Mouse (Mus musculus) stomach, postnatal 0 days (tissue): ENCODE measurements around the gene Babam2. TPM values are rescaled to one million over a fixed set of nuclear protein-coding genes. Genes with fewer than 3 reads are reported as not detected.

Experiments
- ATAC-seq: fragments of 200-750 bp; cut with Nextera tagmentation; 2 replicates; pipeline ENCODE4 v1.8.0; 2017; ENCODE audit not compliant: low FRiP score, low TSS enrichment
- DNase-seq: peaks from one replicate; pipeline ENCODE4 v3.0.0-alpha.2; 2016; ENCODE audit warnings: low spot score
- H3K27ac ChIP-seq: fragments of 300-500 bp; sonication (generic); replicated peaks from 2 replicates; pipeline ENCODE4 v1.5.1; 2014; ENCODE audit warnings: mild to moderate bottlenecking, control low read depth
- H3K27me3 ChIP-seq: fragments of 300-500 bp; sonication (generic); 2 replicates; pipeline ENCODE4 v1.6.1; 2014; ENCODE audit warnings: low read length; ENCODE audit not compliant: control insufficient read depth, insufficient read depth
- H3K36me3 ChIP-seq: fragments of 300-500 bp; sonication (generic); 2 replicates; pipeline ENCODE4 v1.6.1; 2014; ENCODE audit warnings: low read length, mixed read lengths; ENCODE audit not compliant: control insufficient read depth, insufficient read depth
- H3K4me1 ChIP-seq: fragments of 300-500 bp; sonication (generic); replicated peaks from 2 replicates; pipeline ENCODE4 v1.6.1; 2014; ENCODE audit warnings: antibody characterized with exemption; ENCODE audit not compliant: control insufficient read depth, insufficient read depth
- H3K4me2 ChIP-seq: fragments of 300-500 bp; sonication (generic); replicated peaks from 2 replicates; pipeline ENCODE4 v1.6.1; 2014; ENCODE audit warnings: low read depth, mild to moderate bottlenecking, control low read depth, moderate library complexity
- H3K4me3 ChIP-seq: fragments of 300-500 bp; sonication (generic); 2 replicates; pipeline ENCODE4 v1.5.1; 2014; ENCODE audit warnings: low read depth, low read length, control low read depth
- H3K9ac ChIP-seq: fragments of 300-500 bp; sonication (generic); 2 replicates; pipeline ENCODE4 v1.6.1; 2014; ENCODE audit warnings: mild to moderate bottlenecking, low read length, control low read depth, mixed read lengths
- H3K9me3 ChIP-seq: fragments of 300-500 bp; sonication (generic); 2 replicates; pipeline ENCODE4 v1.6.1; 2016; ENCODE audit warnings: low read length; ENCODE audit not compliant: control insufficient read depth
- CTCF ChIP-seq: IDR thresholded peaks from 2 replicates; pipeline ENCODE4 v1.5.1; 2016; ENCODE audit warnings: antibody characterized with exemption, low read depth, mild to moderate bottlenecking, moderate library complexity
- EP300 ChIP-seq: optimal IDR thresholded peaks from 2 replicates; pipeline ENCODE3; 2016; ENCODE audit warnings: antibody characterized with exemption
- WGBS: fragments of 180-500 bp; shearing (Covaris S2); extraction: QIAGEN DNeasy Blood & Tissue Kit; methylation state at CpG from one replicate; pipeline ENCODE4 v1.1.7; 2014; 5-methylcytosine and 5-hydroxymethylcytosine counted together
- polyA plus RNA-seq: library from polyadenylated mRNA; unstranded; fragments of >200 nt; fragmentation: Nextera tagmentation; extraction: Ambion mirVana; gene quantifications from 2 replicates; pipeline ENCODE4 v1.2.1, GENCODE M21; 2015

The Babam2 gene
- polyA plus RNA-seq, 1 experiment from 2014 or later: 44.9 TPM

DNA sequence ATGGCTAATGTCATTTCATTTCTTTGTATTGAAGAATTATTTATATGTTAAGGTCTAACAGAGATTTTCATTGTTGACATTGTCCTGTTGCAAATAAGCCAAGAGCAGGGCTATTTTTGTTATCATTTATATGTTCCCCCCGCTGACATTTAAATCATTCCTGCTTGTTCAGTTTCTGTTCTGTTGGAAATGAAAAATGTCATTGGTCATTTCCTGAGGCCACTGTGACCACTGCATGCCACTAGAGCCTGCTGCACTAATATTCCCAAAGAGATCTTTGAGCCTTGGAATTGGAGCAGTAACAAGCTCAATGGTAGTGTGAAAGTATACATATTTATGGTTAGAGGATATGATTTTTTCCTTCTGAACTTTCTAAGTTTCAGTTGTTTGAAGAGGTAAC lies 118.6 kb downstream of the Babam2 start:
- Histone ChIP-seq H3K4me2 (no peak overlapping the region), H3K9ac (no peak overlapping the region), H3K36me3 (no peaks in the 10 kb centered on the region), H3K4me1 (no peaks in the 10 kb centered on the region), H3K4me3 (no peak overlapping the region), H3K27ac (no peak overlapping the region), H3K27me3 (no peaks in the 10 kb centered on the region), H3K9me3 (no peaks in the 10 kb centered on the region)
- no peak for DNase-seq
- 69% methylated on average over 1 of the region's 1 CpGs for WGBS
- TF ChIP-seq EP300: no peak
- no peak for TF ChIP-seq CTCF
- ATAC-seq: no peak

DNA sequence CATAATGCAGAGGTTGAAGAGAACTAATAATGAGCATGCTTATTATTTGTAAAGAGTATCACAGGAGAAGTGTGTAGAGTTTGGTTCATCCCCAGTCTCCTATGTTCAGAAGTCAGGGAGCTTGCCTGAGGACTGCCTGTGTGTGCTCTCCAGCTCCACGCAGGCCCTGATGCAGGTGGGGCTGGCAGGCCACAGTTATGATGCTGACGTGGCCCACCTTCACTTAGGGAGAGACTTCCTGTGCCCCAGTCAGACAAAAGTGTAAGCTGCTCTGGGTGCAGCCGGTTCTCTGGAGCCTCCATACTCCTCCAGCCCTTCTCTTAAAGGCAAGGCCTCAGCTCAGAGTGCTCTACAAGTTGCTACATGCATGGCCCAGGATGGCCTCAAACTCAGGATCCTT lies 123.3 kb downstream of the Babam2 start:
- 62% methylated on average over 3 of the region's 3 CpGs for WGBS
- DNase-seq: no peak
- Histone ChIP-seq H3K9me3 (no peaks in the 10 kb centered on the region), H3K27me3 (no peaks in the 10 kb centered on the region), H3K4me1 (no peaks in the 10 kb centered on the region), H3K4me2 (no peak overlapping the region), H3K9ac (no peak overlapping the region), H3K27ac (no peak overlapping the region), H3K36me3 (no peaks in the 10 kb centered on the region), H3K4me3 (no peak overlapping the region)
- no peak for ATAC-seq
- no peak for TF ChIP-seq EP300

DNA sequence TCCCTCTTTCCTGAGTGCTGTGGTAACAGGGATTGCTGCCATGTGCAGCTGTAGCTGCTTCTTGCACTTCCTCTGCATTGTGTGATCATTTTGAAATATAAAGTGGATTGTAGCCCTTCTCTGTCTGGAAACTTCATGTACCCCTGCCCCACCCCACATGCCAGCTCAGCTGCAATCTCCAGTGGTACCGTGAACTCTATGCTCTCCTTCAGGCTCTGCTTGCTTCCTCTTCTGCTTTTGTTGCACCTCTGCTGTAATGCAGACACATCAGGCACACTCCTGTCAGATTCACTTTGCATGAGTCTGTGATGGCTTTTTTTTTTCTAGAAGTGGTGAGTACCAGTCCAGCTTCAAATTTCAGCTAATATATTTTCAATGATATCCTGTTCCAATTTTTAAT lies 123.7 kb downstream of the Babam2 start:
- H3K27me3 ChIP-seq: no peaks in the 10 kb centered on the region
- DNase-seq (no peak), ATAC-seq (no peak)
- H3K4me1 ChIP-seq: no peaks in the 10 kb centered on the region
- no peak overlapping the region for H3K9ac ChIP-seq
- H3K4me3 ChIP-seq: no peak overlapping the region
- whole genome bisulfite sequencing: 68% methylated on average over 1 of the region's 1 CpGs
- no peak overlapping the region for H3K27ac ChIP-seq
- no peaks in the 10 kb centered on the region for H3K36me3 ChIP-seq
- TF ChIP-seq EP300 (no peak), CTCF (no peak)
- no peak overlapping the region for H3K4me2 ChIP-seq
- no peaks in the 10 kb centered on the region for H3K9me3 ChIP-seq

DNA sequence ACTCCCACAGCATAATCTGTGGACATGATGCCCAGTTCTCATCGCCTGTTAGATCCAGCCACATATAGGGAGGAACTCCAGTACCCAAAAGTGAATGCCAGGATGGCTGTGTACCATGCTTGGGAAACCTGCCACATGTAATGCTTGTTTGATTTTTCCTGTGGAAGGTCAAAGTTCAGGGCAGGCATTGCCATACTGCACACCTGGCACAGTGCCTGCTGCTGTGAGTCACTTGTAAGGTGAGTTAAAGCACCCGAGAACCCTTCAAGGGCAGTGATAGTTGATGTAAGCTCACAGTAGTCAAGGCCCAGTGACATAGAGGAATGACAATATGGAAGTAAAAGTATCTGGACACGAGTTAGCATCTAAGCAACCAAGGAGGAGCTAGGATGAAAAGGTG lies 126.2 kb downstream of the Babam2 start:
- peak; percentile 80 for DNase-seq
- H3K4me3 ChIP-seq: no peak overlapping the region
- no peak overlapping the region for H3K27ac ChIP-seq
- H3K4me2 ChIP-seq: no peak overlapping the region
- H3K9me3 ChIP-seq: no peaks in the 10 kb centered on the region
- no peak overlapping the region for H3K9ac ChIP-seq
- ATAC-seq: peak; percentile 79
- 66% methylated on average over 3 of the region's 3 CpGs for WGBS
- TF ChIP-seq EP300 (no peak), CTCF (no peak)
- H3K27me3 ChIP-seq: no peaks in the 10 kb centered on the region
- H3K36me3 ChIP-seq: no peaks in the 10 kb centered on the region
- no peaks in the 10 kb centered on the region for H3K4me1 ChIP-seq

DNA sequence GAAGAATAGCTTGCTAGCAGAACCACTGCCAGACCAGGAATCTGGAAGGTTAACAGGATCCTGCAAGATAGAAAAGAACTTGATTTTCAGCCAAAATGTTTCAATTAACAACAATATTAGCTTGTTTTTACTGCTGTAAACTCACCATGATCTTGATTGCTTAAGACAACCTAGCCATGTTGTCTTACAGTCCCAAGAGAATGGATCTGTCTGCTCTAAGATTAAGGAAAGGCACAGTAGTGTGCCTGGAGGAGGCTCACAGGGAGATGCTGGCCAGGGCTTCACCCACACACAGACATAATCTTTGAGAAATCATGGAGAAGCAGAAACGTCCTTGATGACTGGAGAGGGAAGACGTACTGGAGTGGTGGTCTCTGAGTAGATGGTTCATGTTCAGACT lies 126.6 kb downstream of the Babam2 start:
- TF ChIP-seq CTCF (no peak), EP300 (no peak)
- WGBS: 75% methylated on average over 2 of the region's 2 CpGs

DNA sequence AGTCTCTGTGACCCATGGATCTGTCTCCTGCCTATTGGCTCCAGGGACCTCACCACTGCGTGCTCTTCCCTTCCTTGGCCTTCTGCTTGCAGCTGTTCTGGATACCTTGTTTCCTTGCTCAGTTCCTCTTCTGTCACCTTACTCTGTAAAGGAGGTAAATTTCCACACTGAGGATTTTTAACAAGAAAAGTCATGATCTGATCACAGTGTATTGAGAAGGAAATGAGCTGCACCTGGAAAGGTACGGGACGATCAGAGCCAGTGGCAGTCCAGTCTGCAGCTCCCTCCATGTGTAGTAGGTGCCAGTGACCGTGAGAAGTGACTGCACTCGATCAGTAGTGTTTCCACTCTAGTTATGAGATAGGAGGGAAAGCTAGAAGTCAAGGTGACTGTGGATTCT lies 129.8 kb downstream of the Babam2 start:
- H3K4me1 ChIP-seq: no peaks in the 10 kb centered on the region
- no peak overlapping the region for H3K9ac ChIP-seq
- no peak for DNase-seq
- H3K4me2 ChIP-seq: no peak overlapping the region
- H3K36me3 ChIP-seq: no peaks in the 10 kb centered on the region
- H3K4me3 ChIP-seq: no peak overlapping the region
- no peak overlapping the region for H3K27ac ChIP-seq
- no peaks in the 10 kb centered on the region for H3K9me3 ChIP-seq
- no peaks in the 10 kb centered on the region for H3K27me3 ChIP-seq
- ATAC-seq: no peak
- TF ChIP-seq EP300: no peak
- TF ChIP-seq CTCF: no peak
- WGBS: 90% methylated on average over 5 of the region's 5 CpGs

More for the DNA sequence above, 126.6 kb downstream of the Babam2 start:
- Histone ChIP-seq H3K4me2 (no peak overlapping the region), H3K27me3 (no peaks in the 10 kb centered on the region), H3K4me3 (no peak overlapping the region), H3K4me1 (no peaks in the 10 kb centered on the region), H3K9ac (no peak overlapping the region), H3K9me3 (no peaks in the 10 kb centered on the region), H3K36me3 (no peaks in the 10 kb centered on the region), H3K27ac (no peak overlapping the region)
- no peak for ATAC-seq
- DNase-seq: no peak
